Mouse (Mus musculus) frontal cortex, postnatal 36 days (tissue): Measurements from ENCODE around the gene Klk1b11.
"Not testable (repeated sequence)": the region's sequence is repeated elsewhere in the genome, so short reads cannot be mapped to it uniquely, and the experiment has no call there.

ENCODE experiments used
- DNase-seq, 2 experiments: peaks; one replicate each; pipeline ENCODE4 v3.0.0; 2022; ENCODE audit warnings: low spot score in 2 of 2

Gene Klk1b11

GRCm38 (mm10) chr7:43995577-43995976 lies at the start of gene Klk1b11:
Gene Klk1b11 (plus strand): TSS chr7:43995877.
- not testable (repeated sequence) for DNase-seq

GRCm38 (mm10) chr7:43950364-43950763 lies 45.3 kb upstream of the Klk1b11 start, which contains the start of gene Klk1b8:
Gene Klk1b8 (plus strand): TSS chr7:43950664.
- no peak for DNase-seq

- DNase-seq = peak; percentile 3 to 5
Observed at GRCm38 (mm10) chr7:43952703-43953102, 43.0 kb upstream of the Klk1b11 start.

- no peak for DNase-seq
Observed at GRCm38 (mm10) chr7:43966451-43966850, 29.2 kb upstream of the Klk1b11 start, which contains the start of gene Klk1b1. Gene Klk1b1 (plus strand): TSS chr7:43966751.

GRCm38 (mm10) chr7:43967058-43967457 lies 28.6 kb upstream of the Klk1b11 start:
- DNase-seq = no peak

GRCm38 (mm10) chr7:43967612-43968011 lies 28.1 kb upstream of the Klk1b11 start:
- no peak for DNase-seq

- not testable (repeated sequence) for DNase-seq
Observed at GRCm38 (mm10) chr7:43975761-43976160, 19.9 kb upstream of the Klk1b11 start, which contains the start of gene Klk1b9. Gene Klk1b9 (plus strand): TSS chr7:43976061.

- DNase-seq = no peak
Observed at GRCm38 (mm10) chr7:43985657-43986056, 10.0 kb upstream of the Klk1b11 start.

GRCm38 (mm10) chr7:43994821-43995220 lies 856 bp upstream of the Klk1b11 start:
- DNase-seq = not testable (repeated sequence)

GRCm38 (mm10) chr7:44004847-44005246 lies 9.2 kb downstream of the Klk1b11 start:
- no peak for DNase-seq

- DNase-seq = not testable (repeated sequence)
Observed at GRCm38 (mm10) chr7:44011868-44012267, 16.2 kb downstream of the Klk1b11 start, which contains the start of gene Klk1b26. Gene Klk1b26 (plus strand): TSS chr7:44012168.

GRCm38 (mm10) chr7:44014666-44015065 lies 19.0 kb downstream of the Klk1b11 start:
- DNase-seq = peak; percentile 16 to 37

- peak in 1 of 2 experiments; percentile 10 for DNase-seq
Observed at GRCm38 (mm10) chr7:44015071-44015470, 19.4 kb downstream of the Klk1b11 start.
